Mouse (Mus musculus): ENCODE measurements at regions not wholly inside any gene's neighbourhood (a gene's known extent, or its start where the extent isn't known, plus 50 kb on each side); places are given as distances from the start of the nearest gene placed in this dataset.

- DNase-seq: no peak
Observed at GRCm38 (mm10) chr5:101596996-101597395, 67.8 kb downstream of the Nkx6-1 start.

GRCm38 (mm10) chr5:101591236-101591635 lies 73.6 kb downstream of the Nkx6-1 start:
- no peak for DNase-seq

GRCm38 (mm10) chr5:101590341-101591124 lies 74.3 kb downstream of the Nkx6-1 start:
- DNase-seq: no peak

GRCm38 (mm10) chr5:101572966-101573365 lies 91.8 kb downstream of the Nkx6-1 start:
- DNase-seq: no peak

GRCm38 (mm10) chr5:101565770-101566169 lies 99.0 kb downstream of the Nkx6-1 start:
- DNase-seq: no peak

- no peak for DNase-seq
Observed at GRCm38 (mm10) chr5:101560366-101560765, 104.4 kb downstream of the Nkx6-1 start.

- DNase-seq: no peak
Observed at GRCm38 (mm10) chr5:101558279-101558987, 106.4 kb downstream of the Nkx6-1 start.

GRCm38 (mm10) chr5:101557156-101557555 lies 107.6 kb downstream of the Nkx6-1 start:
- no peak for DNase-seq

GRCm38 (mm10) chr5:101543326-101543725 lies 121.5 kb downstream of the Nkx6-1 start:
- no peak for DNase-seq

- DNase-seq: no peak
Observed at GRCm38 (mm10) chr5:101539818-101540217, 125.0 kb downstream of the Nkx6-1 start.

GRCm38 (mm10) chr5:101539254-101539549 lies 125.6 kb downstream of the Nkx6-1 start:
- DNase-seq: no peak

GRCm38 (mm10) chr5:101538410-101539253 lies 126.2 kb downstream of the Nkx6-1 start:
- DNase-seq: no peak

GRCm38 (mm10) chr5:101537518-101538380 lies 127.0 kb downstream of the Nkx6-1 start:
- DNase-seq: no peak

- DNase-seq: no peak
Observed at GRCm38 (mm10) chr5:101535451-101535850, 129.3 kb downstream of the Nkx6-1 start.

- DNase-seq: no peak
Observed at GRCm38 (mm10) chr5:101525346-101525745, 139.4 kb downstream of the Nkx6-1 start.

- DNase-seq: no peak
Observed at GRCm38 (mm10) chr5:101524670-101525069, 140.1 kb downstream of the Nkx6-1 start.

GRCm38 (mm10) chr5:101523902-101524301 lies 140.9 kb downstream of the Nkx6-1 start:
- DNase-seq: no peak

GRCm38 (mm10) chr5:101523490-101523889 lies 141.3 kb downstream of the Nkx6-1 start:
- no peak for DNase-seq

- DNase-seq: no peak
Observed at GRCm38 (mm10) chr5:101520935-101521655, 143.7 kb downstream of the Nkx6-1 start.

- no peak for DNase-seq
Observed at GRCm38 (mm10) chr5:101518791-101519547, 145.8 kb downstream of the Nkx6-1 start.

- no peak for DNase-seq
Observed at GRCm38 (mm10) chr5:101497698-101498048, 167.1 kb downstream of the Nkx6-1 start.
